Comparison of ENCODE assay signal across 14 mouse cellular contexts in the genomic region with DNA sequence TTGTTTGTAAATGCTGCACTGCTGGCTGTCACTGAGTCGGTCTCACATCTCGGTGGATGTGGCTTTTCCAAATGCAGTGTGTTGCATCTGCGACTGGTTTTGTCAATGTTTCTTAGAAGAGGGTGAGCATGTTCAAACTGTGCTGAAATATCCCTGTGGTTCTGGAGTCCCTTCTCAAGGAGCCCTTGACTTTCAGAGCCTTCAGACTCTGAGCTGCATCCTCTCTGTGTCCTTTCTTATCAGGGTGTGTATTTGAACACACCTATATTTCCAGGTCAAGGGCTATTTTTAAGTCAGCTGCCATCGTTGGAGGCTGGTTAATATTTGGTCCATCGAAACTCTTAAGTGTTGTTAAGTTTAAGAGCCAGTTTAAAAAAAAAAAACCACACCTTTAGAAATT. TPM values are rescaled to one million over a fixed set of nuclear protein-coding genes. Genes with fewer than 3 reads are reported as not detected.
DNase-seq lines count a peak whose midpoint lies in the region; ATAC-seq lines count a peak whose summit lies in the region.
"Had no signal": no experiment of that assay in that cellular context is flagged by ENCODE, and none has a peak within 500 bp of the region (broad histone marks: within the 10 kb centered on the region; RNA-seq: fewer than 3 reads in every experiment).

No protein-coding gene starts in this region.

- 43% methylated on average over 5 of the region's 5 CpGs for WGBS in lung, embryonic 15.5 days
- WGBS in embryonic facial prominence, embryonic 14.5 days = 49% methylated on average over 5 of the region's 5 CpGs
- WGBS in macrophage (ENCODE audit: missing documents) = 70% methylated on average over 5 of the region's 5 CpGs

- DNase-seq in heart, adult 11 months = peak; percentile 61
- DNase-seq in heart, postnatal 36 days = no peak
- no peak for DNase-seq in lung, postnatal 14 days
- no peak for DNase-seq in embryonic facial prominence, embryonic 14.5 days (ENCODE audit: low spot score)
- no peak for DNase-seq in embryo, embryonic 9.5 days (ENCODE audit: extremely low spot score)
- DNase-seq in urinary bladder, postnatal 36 days (ENCODE audit: low spot score in 2 of 2) = no peak
- DNase-seq: adrenal gland, postnatal 25 days; cerebellum, adult 11 months had no signal

- H3K36me3 ChIP-seq in lung, embryonic 15.5 days = no peaks in the 10 kb centered on the region
- H3K36me3 ChIP-seq in embryonic facial prominence, embryonic 14.5 days (ENCODE audit: control insufficient read depth, insufficient read depth, low read length) = no peaks in the 10 kb centered on the region
- no peaks in the 10 kb centered on the region for H3K36me3 ChIP-seq in macrophage (ENCODE audit: inconsistent target)
- H3K36me3 ChIP-seq: hindbrain, embryonic 15.5 days; liver, embryonic 15.5 days; midbrain, embryonic 15.5 days had no signal

- peaks cover 61% of the 10 kb centered on the region for H3K27me3 ChIP-seq in lung, embryonic 15.5 days
- H3K27me3 ChIP-seq in embryonic facial prominence, embryonic 14.5 days (replicated peaks; ENCODE audit: control insufficient read depth, insufficient read depth, low read length) = peaks cover 38% of the 10 kb centered on the region

- intact Hi-C loops in heart, postnatal 36 days (cut with DNase I) = no loop called here

- peaks cover 52% of the 10 kb centered on the region for H3K79me2 ChIP-seq in macrophage (ENCODE audit: inconsistent target)

- no peak for ATAC-seq in lung, embryonic 15.5 days (ENCODE audit: borderline replicate concordance, extremely low read depth, low FRiP score, low TSS enrichment)
- no peak for ATAC-seq in embryonic facial prominence, embryonic 14.5 days (ENCODE audit: low read depth)
- ATAC-seq: forebrain, embryonic 16.5 days; midbrain, embryonic 15.5 days had no signal

- H3K4me3 ChIP-seq in lung, embryonic 15.5 days = no peak overlapping the region
- H3K4me3 ChIP-seq in embryonic facial prominence, embryonic 14.5 days (ENCODE audit: low read depth, low read length) = peak overlapping the region; percentile 76; the same call in 1 of the 2 replicates
- peak overlapping the region; percentile 60 for H3K4me3 ChIP-seq in macrophage (ENCODE audit: inconsistent target)
- H3K4me3 ChIP-seq: hindbrain, embryonic 15.5 days; liver, embryonic 15.5 days had no signal

- no peaks in the 10 kb centered on the region for H3K9me3 ChIP-seq in lung, embryonic 15.5 days
- H3K9me3 ChIP-seq in embryonic facial prominence, embryonic 14.5 days (ENCODE audit: control insufficient read depth, low read length) = no peaks in the 10 kb centered on the region
- H3K9me3 ChIP-seq: hindbrain, embryonic 15.5 days; liver, embryonic 15.5 days; midbrain, embryonic 15.5 days had no signal

- H3K4me1 ChIP-seq in lung, embryonic 15.5 days = peaks cover 22% of the 10 kb centered on the region
- peaks cover 10% of the 10 kb centered on the region; the same call in 1 of the 2 replicates for H3K4me1 ChIP-seq in embryonic facial prominence, embryonic 14.5 days (ENCODE audit: control insufficient read depth, insufficient read depth, low read length)

- peak overlapping the region; percentile 99; the same call in 1 of the 2 replicates for H3K4me2 ChIP-seq in lung, embryonic 15.5 days
- peak overlapping the region; percentile 99 for H3K4me2 ChIP-seq in embryonic facial prominence, embryonic 14.5 days (ENCODE audit: low read depth, low read length)

- H3K9ac ChIP-seq in lung, embryonic 15.5 days = no peak overlapping the region
- H3K9ac ChIP-seq in embryonic facial prominence, embryonic 14.5 days (ENCODE audit: low read depth, low read length) = no peak overlapping the region
- H3K9ac ChIP-seq: hindbrain, embryonic 15.5 days; liver, embryonic 15.5 days; midbrain, embryonic 15.5 days had no signal

- H3K27ac ChIP-seq in lung, embryonic 15.5 days = no peak overlapping the region
- no peak overlapping the region for H3K27ac ChIP-seq in embryonic facial prominence, embryonic 14.5 days (replicated peaks; ENCODE audit: low read depth, low read length)
- H3K27ac ChIP-seq in macrophage = peak overlapping the region; percentile 68
- H3K27ac ChIP-seq: hindbrain, embryonic 15.5 days; liver, embryonic 15.5 days; midbrain, embryonic 15.5 days had no signal

RNA-seq across cellular contexts. Expression of gene Cds1, which starts 2.2 kb away (rescaled TPM):
- 10 to 100 TPM; 11.7 to 17.7 TPM for total RNA-seq in heart, postnatal 36 days (2021)
- 4.1 and 7.4 TPM in 2 replicates for polyA plus RNA-seq in lung, embryonic 15.5 days (2015; fragmentation: Nextera tagmentation; extraction: Ambion mirVana)
- polyA plus RNA-seq in embryonic facial prominence, embryonic 14.5 days (2014; fragmentation: Nextera tagmentation; extraction: Ambion mirVana) = 9.0 and 10.2 TPM in 2 replicates
- total RNA-seq in macrophage (2018; cell fraction: chromatin; rRNA removed) = 10 to 100 TPM in 25 of 26 experiments, 1 to 10 TPM in 1; 9.8 to 41.4 (median 25.0) TPM
- total RNA-seq in macrophage (2018; cell fraction: cytosol; rRNA removed) = 10 to 100 TPM; 11.1 to 21.9 (median 15.2) TPM
- 10 to 100 TPM; 16.1 to 61.9 (median 28.3) TPM for total RNA-seq in macrophage (2018; cell fraction: nucleus; rRNA removed)
- 7.7 to 23.7 TPM (median 9.5 TPM) in 3 replicates for polyA plus RNA-seq in macrophage (2018)
